Mouse (Mus musculus) neural tube, embryonic 11.5 days (tissue): ENCODE measurements at regions not wholly inside any gene's neighbourhood (a gene's known extent, or its start where the extent isn't known, plus 50 kb on each side); places are given as distances from the start of the nearest gene placed in this dataset.

Source experiments
- ATAC-seq: fragments of 200-750 bp; cut with Nextera tagmentation; 2 replicates; pipeline ENCODE4 v1.8.0; 2017; ENCODE audit warnings: moderate number of reproducible peaks, mild to moderate bottlenecking, moderate TSS enrichment, moderate library complexity; ENCODE audit not compliant: insufficient read depth, low FRiP score, low TSS enrichment
- DNase-seq: peaks from one replicate; pipeline ENCODE4 v3.0.0-alpha.2; 2015; ENCODE audit warnings: low spot score
- H3K27ac ChIP-seq: fragments of 300-500 bp; sonication (generic); 2 replicates; pipeline ENCODE4 v1.5.1; 2014; ENCODE audit warnings: low read depth, mild to moderate bottlenecking, low read length
- H3K27me3 ChIP-seq: fragments of 300-500 bp; sonication (generic); 2 replicates; pipeline ENCODE4 v1.6.1; 2014; ENCODE audit warnings: mild to moderate bottlenecking, low read length, mixed read lengths; ENCODE audit not compliant: control insufficient read depth, insufficient read depth
- H3K36me3 ChIP-seq: fragments of 300-500 bp; sonication (generic); 2 replicates; pipeline ENCODE4 v1.6.1; 2014; ENCODE audit warnings: mild to moderate bottlenecking, low read length, moderate library complexity, mixed read lengths; ENCODE audit not compliant: control insufficient read depth, insufficient read depth
- H3K4me1 ChIP-seq: fragments of 300-500 bp; sonication (generic); 2 replicates; pipeline ENCODE4 v1.6.1; 2014; ENCODE audit warnings: low read length, mixed read lengths; ENCODE audit not compliant: control insufficient read depth, insufficient read depth
- H3K4me2 ChIP-seq: fragments of 300-500 bp; sonication (generic); 2 replicates; pipeline ENCODE4 v1.6.1; 2014; ENCODE audit warnings: low read depth, mild to moderate bottlenecking, moderate library complexity
- H3K4me3 ChIP-seq: fragments of 300-500 bp; sonication (generic); 2 replicates; pipeline ENCODE4 v1.5.1; 2014; ENCODE audit warnings: low read depth, low read length
- H3K9ac ChIP-seq: fragments of 300-500 bp; sonication (generic); 2 replicates; pipeline ENCODE4 v1.6.1; 2014; ENCODE audit warnings: mild to moderate bottlenecking, low read length
- H3K9me3 ChIP-seq: fragments of 300-500 bp; sonication (generic); 2 replicates; pipeline ENCODE4 v1.6.1; 2016; ENCODE audit warnings: low read length; ENCODE audit not compliant: control insufficient read depth
- WGBS: fragments of 180-500 bp; shearing (Covaris S2); extraction: QIAGEN DNeasy Blood & Tissue Kit; methylation state at CpG from one replicate; pipeline ENCODE4 v1.1.7; 2014; 5-methylcytosine and 5-hydroxymethylcytosine counted together

- no peak overlapping the region for H3K4me2 ChIP-seq
- WGBS: 36% methylated on average over 5 of the region's 5 CpGs
- DNase-seq (peak; percentile 40), ATAC-seq (no peak)
- H3K9me3 ChIP-seq: no peaks in the 10 kb centered on the region
- no peaks in the 10 kb centered on the region for H3K27me3 ChIP-seq
- no peak overlapping the region for H3K4me3 ChIP-seq
- no peak overlapping the region for H3K27ac ChIP-seq
- H3K4me1 ChIP-seq: peaks cover 4% of the 10 kb centered on the region; the same call in 1 of the 2 replicates
- H3K9ac ChIP-seq: no peak overlapping the region
- H3K36me3 ChIP-seq: no peaks in the 10 kb centered on the region
Measured at GRCm38 (mm10) chr7:83433959-83434715, 150.6 kb upstream of the Tmc3 start.

GRCm38 (mm10) chr7:83438538-83439393, 146.0 kb upstream of the Tmc3 start:
- H3K9ac ChIP-seq: no peak overlapping the region
- no peak overlapping the region for H3K4me3 ChIP-seq
- no peaks in the 10 kb centered on the region for H3K9me3 ChIP-seq
- no peak for DNase-seq
- H3K36me3 ChIP-seq: no peaks in the 10 kb centered on the region
- WGBS: 63% methylated on average over 7 of the region's 7 CpGs
- H3K27ac ChIP-seq: no peak overlapping the region
- H3K4me1 ChIP-seq: peaks cover 8% of the 10 kb centered on the region
- H3K4me2 ChIP-seq: no peak overlapping the region
- no peaks in the 10 kb centered on the region for H3K27me3 ChIP-seq
- ATAC-seq: no peak

- H3K9ac ChIP-seq: no peak overlapping the region
- DNase-seq (peak; percentile 72), ATAC-seq (peak; percentile 68)
- H3K4me1 ChIP-seq: peaks cover 9% of the 10 kb centered on the region
- H3K9me3 ChIP-seq: no peaks in the 10 kb centered on the region
- no peaks in the 10 kb centered on the region for H3K36me3 ChIP-seq
- no peaks in the 10 kb centered on the region for H3K27me3 ChIP-seq
- no peak overlapping the region for H3K4me2 ChIP-seq
- WGBS: 21% methylated on average over 16 of the region's 16 CpGs
- peak overlapping the region; percentile 56 for H3K27ac ChIP-seq
- H3K4me3 ChIP-seq: no peak overlapping the region
Measured at GRCm38 (mm10) chr7:83443596-83444278, 141.0 kb upstream of the Tmc3 start.

DNA sequence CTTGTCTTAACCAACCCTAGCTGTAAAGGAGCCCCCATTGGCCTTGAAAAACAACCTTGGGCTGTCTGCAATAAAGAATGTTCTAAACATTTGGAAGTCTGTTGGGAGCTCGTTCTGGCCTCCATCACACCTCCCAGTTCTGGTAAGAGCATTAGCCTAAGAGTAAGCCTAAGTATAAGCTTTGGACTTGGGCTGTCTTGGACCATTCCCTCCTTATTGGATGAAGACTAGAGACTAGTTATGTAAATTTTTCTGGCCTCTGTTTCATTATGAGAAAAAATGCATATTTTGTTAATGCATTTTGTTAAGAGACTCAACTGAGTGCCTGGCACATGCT, 140.5 kb upstream of the Tmc3 start:
- 45% methylated on average over 1 of the region's 1 CpGs for WGBS
- Histone ChIP-seq H3K4me3 (no peak overlapping the region), H3K4me1 (peaks cover 9% of the 10 kb centered on the region), H3K9ac (no peak overlapping the region), H3K36me3 (no peaks in the 10 kb centered on the region), H3K27me3 (no peaks in the 10 kb centered on the region), H3K9me3 (no peaks in the 10 kb centered on the region), H3K27ac (peak overlapping the region; percentile 56), H3K4me2 (no peak overlapping the region)
- DNase-seq (no peak), ATAC-seq (0 out of 2 replicates have a peak, but pooled peaks have one; percentile 20)

DNA sequence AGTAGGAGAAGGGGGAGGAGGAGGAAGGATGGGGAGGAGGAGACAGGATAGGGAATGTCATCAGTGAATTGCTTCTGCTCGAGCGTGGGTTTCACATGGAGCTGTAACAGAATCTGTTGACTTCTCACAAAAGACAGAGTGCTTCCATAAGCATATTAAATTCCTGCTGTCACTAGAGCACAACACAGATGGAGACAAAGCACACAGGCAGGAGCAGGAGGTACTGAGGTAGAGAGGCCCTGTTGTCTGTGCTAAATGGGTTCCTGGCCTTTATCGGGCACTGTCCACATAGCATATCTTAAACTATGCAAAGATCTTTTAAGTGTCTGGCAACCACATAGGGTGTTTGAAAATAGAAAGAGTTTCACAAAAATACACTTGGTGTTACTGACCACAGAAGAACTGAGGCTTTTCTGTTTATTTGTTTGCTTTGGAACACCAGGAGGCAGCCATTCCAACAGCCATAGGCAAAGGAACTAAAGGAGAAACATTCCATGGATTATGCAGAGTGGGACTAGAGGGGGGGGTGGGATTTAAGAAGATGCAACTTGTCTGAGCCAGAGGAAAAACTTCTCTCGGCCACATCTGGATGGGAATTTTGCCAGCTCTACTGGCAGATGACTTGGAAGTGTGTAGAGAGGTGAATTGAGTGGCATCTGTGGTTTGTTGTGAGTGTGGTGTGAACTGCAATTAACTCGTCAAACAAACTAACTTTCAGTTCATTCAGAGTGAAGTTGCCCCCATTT, 139.4 kb upstream of the Tmc3 start:
- WGBS: 47% methylated on average over 5 of the region's 5 CpGs
- Histone ChIP-seq H3K9ac (no peak overlapping the region), H3K27ac (peak overlapping the region; percentile 42; the same call in 1 of the 2 replicates), H3K4me3 (no peak overlapping the region), H3K4me1 (peaks cover 9% of the 10 kb centered on the region), H3K36me3 (no peaks in the 10 kb centered on the region), H3K4me2 (no peak overlapping the region), H3K9me3 (no peaks in the 10 kb centered on the region), H3K27me3 (no peaks in the 10 kb centered on the region)
- DNase-seq (peak; percentile 15), ATAC-seq (no peak)

DNA sequence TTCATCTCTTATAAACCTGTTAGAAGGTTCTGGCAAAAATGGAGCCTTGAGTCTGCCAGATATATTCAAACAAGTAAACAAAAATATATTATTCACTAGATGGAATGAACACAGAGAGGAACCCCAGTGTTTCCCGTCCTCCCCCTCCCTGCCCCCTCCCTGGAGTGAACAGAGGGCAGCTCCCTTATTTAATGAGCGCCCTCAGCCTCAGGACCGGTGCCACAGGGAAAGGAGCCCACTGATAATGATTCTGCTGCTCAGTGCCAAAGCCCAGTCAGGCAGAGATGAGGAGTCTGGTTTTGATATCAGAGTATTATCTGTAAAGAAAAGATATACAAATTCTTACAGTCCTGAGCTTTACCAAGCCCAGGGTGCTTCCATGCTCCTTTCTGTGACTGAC, 134.4 kb upstream of the Tmc3 start:
- Histone ChIP-seq H3K9ac (no peak overlapping the region), H3K9me3 (no peaks in the 10 kb centered on the region), H3K27ac (no peak overlapping the region), H3K4me2 (no peak overlapping the region), H3K4me1 (no peaks in the 10 kb centered on the region), H3K27me3 (no peaks in the 10 kb centered on the region), H3K36me3 (no peaks in the 10 kb centered on the region), H3K4me3 (no peak overlapping the region)
- ATAC-seq (no peak), DNase-seq (no peak)
- WGBS: 73% methylated on average over 3 of the region's 3 CpGs

DNA sequence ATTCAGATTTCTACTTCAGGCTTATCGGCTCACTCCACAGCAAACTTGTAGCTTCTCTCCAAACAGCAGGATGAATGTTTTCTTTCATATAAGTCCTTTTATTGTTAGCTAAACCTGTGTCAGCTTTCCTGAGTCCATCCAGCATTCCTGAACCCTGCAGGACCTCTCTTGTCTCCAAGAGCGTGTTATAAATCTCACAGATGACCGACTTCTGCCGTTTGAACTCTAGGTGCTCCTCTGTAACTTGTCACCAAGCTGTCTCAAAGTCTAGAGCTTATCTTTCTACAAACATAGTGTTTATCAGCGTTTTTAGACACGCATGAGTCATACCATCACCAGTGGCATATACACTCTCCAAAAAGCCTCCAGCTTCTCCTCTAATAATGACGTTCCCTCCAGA, 132.4 kb upstream of the Tmc3 start:
- Histone ChIP-seq H3K9ac (no peak overlapping the region), H3K27me3 (no peaks in the 10 kb centered on the region), H3K36me3 (no peaks in the 10 kb centered on the region), H3K9me3 (no peaks in the 10 kb centered on the region), H3K27ac (no peak overlapping the region), H3K4me2 (no peak overlapping the region), H3K4me3 (no peak overlapping the region), H3K4me1 (no peaks in the 10 kb centered on the region)
- DNase-seq (no peak), ATAC-seq (no peak)
- whole genome bisulfite sequencing: 51% methylated on average over 7 of the region's 7 CpGs

- Histone ChIP-seq H3K4me3 (no peak overlapping the region), H3K4me1 (no peaks in the 10 kb centered on the region), H3K27me3 (no peaks in the 10 kb centered on the region), H3K9me3 (no peaks in the 10 kb centered on the region), H3K4me2 (no peak overlapping the region), H3K36me3 (no peaks in the 10 kb centered on the region), H3K9ac (no peak overlapping the region), H3K27ac (no peak overlapping the region)
- ATAC-seq (no peak), DNase-seq (no peak)
- WGBS: 60% methylated on average over 3 of the region's 3 CpGs
Measured at GRCm38 (mm10) chr7:83459520-83459919, 125.2 kb upstream of the Tmc3 start.
